Mouse (Mus musculus) right cerebral cortex, postnatal 36 days (tissue): ENCODE measurements at regions not wholly inside any gene's neighbourhood (a gene's known extent, or its start where the extent isn't known, plus 50 kb on each side); places are given as distances from the start of the nearest gene placed in this dataset.

Experiments
- DNase-seq, 2 experiments: peaks; one replicate each; pipeline ENCODE4 v3.0.0; 2022; ENCODE audit warnings: low spot score in 2 of 2, mixed read lengths in 1 of 2

- DNase-seq: no peak
These were observed 317.9 kb downstream of the Etnk1 start for GRCm38 (mm10) chr6:143484941-143485340.

GRCm38 (mm10) chr6:143487003-143487402 lies 320.0 kb downstream of the Etnk1 start:
- no peak for DNase-seq

- no peak for DNase-seq
These were observed 323.0 kb downstream of the Etnk1 start for GRCm38 (mm10) chr6:143490019-143490418.

- no peak for DNase-seq
These were observed 324.4 kb downstream of the Etnk1 start for GRCm38 (mm10) chr6:143491380-143491779.

GRCm38 (mm10) chr6:143493543-143493942 lies 326.5 kb downstream of the Etnk1 start:
- DNase-seq: no peak

GRCm38 (mm10) chr6:143494341-143494740 lies 327.3 kb downstream of the Etnk1 start:
- no peak for DNase-seq

- no peak for DNase-seq
These were observed 327.9 kb downstream of the Etnk1 start for GRCm38 (mm10) chr6:143494886-143495285.

- no peak for DNase-seq
These were observed 331.7 kb downstream of the Etnk1 start for GRCm38 (mm10) chr6:143498764-143499163.

GRCm38 (mm10) chr6:143499259-143500043 lies 332.4 kb downstream of the Etnk1 start:
- DNase-seq: no peak

GRCm38 (mm10) chr6:143502803-143503202 lies 335.8 kb downstream of the Etnk1 start:
- no peak for DNase-seq

- no peak for DNase-seq
These were observed 336.9 kb downstream of the Etnk1 start for GRCm38 (mm10) chr6:143503953-143504352.

GRCm38 (mm10) chr6:143513459-143513858 lies 346.4 kb downstream of the Etnk1 start:
- DNase-seq: no peak

- DNase-seq: no peak
These were observed 348.1 kb downstream of the Etnk1 start for GRCm38 (mm10) chr6:143515137-143515536.

GRCm38 (mm10) chr6:143516746-143517145 lies 349.7 kb downstream of the Etnk1 start:
- DNase-seq: no peak

- DNase-seq: no peak
These were observed 351.5 kb downstream of the Etnk1 start for GRCm38 (mm10) chr6:143518476-143518875.

GRCm38 (mm10) chr6:143519668-143520067 lies 352.6 kb downstream of the Etnk1 start:
- no peak for DNase-seq

- no peak for DNase-seq
These were observed 358.1 kb downstream of the Etnk1 start for GRCm38 (mm10) chr6:143525092-143525491.

- DNase-seq: no peak
These were observed 361.9 kb downstream of the Etnk1 start for GRCm38 (mm10) chr6:143528898-143529297.

- no peak for DNase-seq
These were observed 363.6 kb downstream of the Etnk1 start for GRCm38 (mm10) chr6:143530372-143531224.

- no peak for DNase-seq
These were observed 364.5 kb downstream of the Etnk1 start for GRCm38 (mm10) chr6:143531477-143531876.

GRCm38 (mm10) chr6:143532380-143532779 lies 365.4 kb downstream of the Etnk1 start:
- no peak for DNase-seq

GRCm38 (mm10) chr6:143535265-143535664 lies 368.2 kb downstream of the Etnk1 start:
- peak; percentile 16 to 32 for DNase-seq

- DNase-seq: no peak
These were observed 368.7 kb downstream of the Etnk1 start for GRCm38 (mm10) chr6:143535726-143536125.
